Mouse (Mus musculus) adrenal gland (tissue): Measurements from ENCODE around the gene Nrip3.

ENCODE experiments used
- intact Hi-C: fragments of 180-260 bp; cut with DNase I; formaldehyde crosslinking; loops from one replicate; pipeline ENCODE4 v1.15.1; 2025

The Nrip3 gene

GRCm38 (mm10) chr7:109768699-109769383 lies 13.0 kb downstream of the Nrip3 start:
- intact Hi-C loops, result no loop called here

- intact Hi-C loops, result no loop called here
These were observed 14.1 kb downstream of the Nrip3 start for GRCm38 (mm10) chr7:109767575-109768350.

GRCm38 (mm10) chr7:109764009-109764408 lies 17.8 kb downstream of the Nrip3 start:
- intact Hi-C loops, result no loop called here

GRCm38 (mm10) chr7:109756291-109756690 lies 25.5 kb downstream of the Nrip3 start:
- intact Hi-C loops, result no loop called here

- intact Hi-C loops, result no loop called here
These were observed 27.8 kb downstream of the Nrip3 start for GRCm38 (mm10) chr7:109754034-109754433.

- intact Hi-C loops, result no loop called here
These were observed 29.6 kb downstream of the Nrip3 start, which contains the start of gene Tmem9b for GRCm38 (mm10) chr7:109752008-109752925. TSS of gene Tmem9b (minus strand) at chr7:109752875.

- intact Hi-C loops, result no loop called here
These were observed 30.3 kb downstream of the Nrip3 start for GRCm38 (mm10) chr7:109751427-109752007.

- intact Hi-C loops, result no loop called here
These were observed 34.1 kb downstream of the Nrip3 start for GRCm38 (mm10) chr7:109747747-109748146.

GRCm38 (mm10) chr7:109741703-109742102 lies 40.1 kb downstream of the Nrip3 start:
- intact Hi-C loops, result no loop called here

GRCm38 (mm10) chr7:109741060-109741459 lies 40.8 kb downstream of the Nrip3 start:
- intact Hi-C loops, result no loop called here

- intact Hi-C loops, result no loop called here
These were observed 41.9 kb downstream of the Nrip3 start for GRCm38 (mm10) chr7:109739822-109740370.

GRCm38 (mm10) chr7:109734806-109735205 lies 47.0 kb downstream of the Nrip3 start:
- intact Hi-C loops, result no loop called here

GRCm38 (mm10) chr7:109731626-109732025 lies 50.2 kb downstream of the Nrip3 start, which contains the start of gene Ascl3:
TSS of gene Ascl3 (minus strand) at chr7:109731726.
- intact Hi-C loops, result no loop called here

- intact Hi-C loops, result no loop called here
These were observed 58.1 kb downstream of the Nrip3 start, which contains the start of gene BC051019 for GRCm38 (mm10) chr7:109723697-109724096. TSS of gene BC051019 (minus strand) at chr7:109723850.

GRCm38 (mm10) chr7:109723114-109723513 lies 58.7 kb downstream of the Nrip3 start:
- intact Hi-C loops, result no loop called here

GRCm38 (mm10) chr7:109722618-109723017 lies 59.2 kb downstream of the Nrip3 start:
- intact Hi-C loops, result no loop called here

GRCm38 (mm10) chr7:109719286-109719685 lies 62.5 kb downstream of the Nrip3 start:
- intact Hi-C loops, result loop anchor here (2.0 kb wide), 1 partner anchor 190 kb away; no protein-coding TSS in a partner anchor

GRCm38 (mm10) chr7:109713434-109713982 lies 68.3 kb downstream of the Nrip3 start:
- intact Hi-C loops, result no loop called here

- intact Hi-C loops, result no loop called here
These were observed 69.6 kb downstream of the Nrip3 start for GRCm38 (mm10) chr7:109712198-109712597.

GRCm38 (mm10) chr7:109710069-109710468 lies 71.8 kb downstream of the Nrip3 start:
- intact Hi-C loops, result no loop called here
